Mouse (Mus musculus) liver, postnatal 0 days (tissue): ENCODE measurements around the gene Yif1b. TPM values are rescaled to one million over a fixed set of nuclear protein-coding genes. Genes with fewer than 3 reads are reported as not detected.
"Not testable (repeated sequence)": the region's sequence is repeated elsewhere in the genome, so short reads cannot be mapped to it uniquely, and the experiment has no call there.

Experiments
- ATAC-seq: fragments of 200-750 bp; cut with Nextera tagmentation; 2 replicates; pipeline ENCODE4 v1.8.0; 2017; ENCODE audit warnings: mild to moderate bottlenecking, moderate library complexity
- DNase-seq: peaks from one replicate; pipeline ENCODE4 v3.0.0-alpha.2; 2016
- H3K27ac ChIP-seq: fragments of 300-500 bp; sonication (generic); 2 replicates; pipeline ENCODE4 v1.5.1; 2014; ENCODE audit warnings: antibody characterized with exemption, moderate library complexity, mild to moderate bottlenecking, low read depth
- H3K27me3 ChIP-seq: fragments of 300-500 bp; sonication (generic); 2 replicates; pipeline ENCODE4 v1.6.1; 2014; ENCODE audit warnings: low read length, control low read depth, mixed read lengths; ENCODE audit not compliant: insufficient read depth
- H3K36me3 ChIP-seq: fragments of 300-500 bp; sonication (generic); replicated peaks from 2 replicates; pipeline ENCODE4 v1.6.1; 2014; ENCODE audit warnings: mild to moderate bottlenecking, control low read depth, low read length, moderate library complexity, mixed read lengths; ENCODE audit not compliant: insufficient read depth
- H3K4me1 ChIP-seq: fragments of 300-500 bp; sonication (generic); 2 replicates; pipeline ENCODE4 v1.6.1; 2014; ENCODE audit warnings: antibody characterized with exemption, mild to moderate bottlenecking, control low read depth; ENCODE audit not compliant: insufficient read depth
- H3K4me2 ChIP-seq: fragments of 300-500 bp; sonication (generic); 2 replicates; pipeline ENCODE4 v1.6.1; 2014; ENCODE audit warnings: low read depth, mild to moderate bottlenecking, low read length, moderate library complexity, mixed read lengths
- H3K4me3 ChIP-seq: fragments of 300-500 bp; sonication (generic); 2 replicates; pipeline ENCODE4 v1.5.1; 2014; ENCODE audit warnings: low read depth, low read length
- H3K9ac ChIP-seq: fragments of 300-500 bp; sonication (generic); replicated peaks from 2 replicates; pipeline ENCODE4 v1.6.1; 2014; ENCODE audit warnings: mild to moderate bottlenecking, moderate library complexity
- H3K9me3 ChIP-seq: fragments of 300-500 bp; sonication (generic); 2 replicates; pipeline ENCODE4 v1.6.1; 2016; ENCODE audit warnings: mild to moderate bottlenecking, control low read depth, low read length, mixed read lengths
- CTCF ChIP-seq: sonication (generic); IDR thresholded peaks from 2 replicates; pipeline ENCODE4 v1.5.1; 2016; ENCODE audit warnings: antibody characterized with exemption, low read depth
- EP300 ChIP-seq: IDR thresholded peaks from 2 replicates; pipeline ENCODE4 v1.6.1; 2016; ENCODE audit warnings: antibody characterized with exemption, low read depth, mild to moderate bottlenecking
- WGBS: fragments of 180-500 bp; shearing (Covaris S2); extraction: QIAGEN DNeasy Blood & Tissue Kit; methylation state at CpG from one replicate; pipeline ENCODE4 v1.1.7; 2014; ENCODE audit not compliant: insufficient replicate concordance; 5-methylcytosine and 5-hydroxymethylcytosine counted together
- polyA plus RNA-seq: library from polyadenylated mRNA; unstranded; fragments of >200 nt; fragmentation: Nextera tagmentation; extraction: Ambion mirVana; gene quantifications from 2 replicates; pipeline ENCODE4 v1.2.1, GENCODE M21; 2015

Gene Yif1b
- polyA plus RNA-seq: 45.0 and 46.8 TPM in 2 replicates

DNA sequence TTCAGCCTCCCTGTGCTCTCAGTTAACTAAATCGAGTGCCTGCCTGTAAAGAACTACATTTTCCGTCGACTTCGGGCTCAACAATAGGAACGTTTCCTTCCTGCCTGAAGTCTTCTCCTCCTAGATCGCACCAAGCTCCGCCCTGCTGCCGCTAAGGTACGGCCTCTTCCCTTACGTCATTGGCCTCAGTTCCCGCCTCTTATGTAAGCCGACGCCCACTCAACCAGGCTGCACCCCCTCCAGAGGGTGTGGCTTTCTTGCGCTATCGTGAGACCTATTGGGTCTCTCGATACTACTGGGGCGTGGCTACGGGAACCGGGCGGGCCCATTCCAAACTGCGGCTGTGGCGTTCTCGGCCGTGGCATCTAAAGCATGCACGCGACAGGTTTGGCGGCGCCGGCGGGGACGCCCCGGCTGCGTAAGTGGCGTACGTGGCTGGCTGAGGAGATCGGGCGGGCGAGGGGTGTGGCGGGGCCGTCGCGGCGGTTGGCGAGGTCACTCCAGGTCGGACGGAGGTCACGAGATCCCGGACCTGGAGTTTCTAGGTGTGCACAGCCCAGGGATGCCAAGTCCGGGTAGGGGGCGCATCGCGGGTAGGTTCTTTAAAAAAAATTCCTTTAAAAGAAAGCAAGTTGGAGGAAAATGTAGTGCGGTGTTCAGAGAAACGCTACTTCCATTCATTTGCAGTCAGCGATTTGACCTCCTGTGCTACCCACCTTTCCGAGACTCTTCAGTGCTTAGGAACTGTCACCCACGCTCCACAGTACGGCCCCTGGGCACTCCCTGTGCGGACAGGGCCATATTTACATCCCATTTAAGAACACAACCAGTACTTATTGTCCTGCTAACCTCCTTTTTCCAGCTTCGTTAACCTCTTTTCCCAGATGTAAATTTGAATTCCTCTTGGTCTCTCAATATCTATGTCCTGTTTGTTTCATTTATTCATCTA is at the start of gene Yif1b:
Yif1b (plus strand) TSS at position 311 of the 949 bp plus-strand sequence.
- H3K9me3 ChIP-seq: no peaks in the 10 kb centered on the region
- ATAC-seq: peak; percentile 98
- no peaks in the 10 kb centered on the region for H3K27me3 ChIP-seq
- peak within 1 kb of the TSS; percentile 83 for H3K4me2 ChIP-seq
- peak within 1 kb of the TSS; percentile 76 for H3K9ac ChIP-seq
- H3K4me3 ChIP-seq: peak within 1 kb of the TSS; percentile 64
- peak; percentile 99 for DNase-seq
- H3K4me1 ChIP-seq: peaks cover 16% of the 10 kb centered on the region
- TF ChIP-seq EP300 (peak; percentile 74), CTCF (peak; percentile 17; the same call in 1 of the 2 replicates)
- H3K27ac ChIP-seq: peak within 1 kb of the TSS; percentile 70
- WGBS: under 1% methylated on average over 60 of the region's 60 CpGs
- no peaks in the 10 kb centered on the region for H3K36me3 ChIP-seq

DNA sequence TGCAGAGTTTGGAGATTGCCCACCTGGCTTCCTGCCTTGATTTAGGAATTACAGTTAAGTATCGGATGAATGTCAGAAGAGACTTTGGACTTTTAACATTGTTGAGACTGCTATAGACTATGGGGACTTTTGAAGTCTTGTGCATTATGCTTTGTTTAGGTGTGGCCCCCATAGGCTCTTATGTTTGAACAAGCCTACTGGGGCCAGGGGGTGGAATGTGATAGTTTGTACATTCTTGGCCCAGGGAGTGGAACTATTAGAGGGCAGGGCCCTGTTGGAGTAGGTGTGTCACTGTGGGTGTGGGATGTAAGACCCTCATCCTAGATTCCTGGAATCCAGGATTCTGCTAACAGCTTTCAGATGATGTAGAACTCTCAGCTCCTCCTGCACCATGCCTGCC is 43.9 kb upstream of the Yif1b start:
- not testable (repeated sequence) for H3K4me2 ChIP-seq, H3K4me3 ChIP-seq, H3K36me3 ChIP-seq, H3K27ac ChIP-seq, DNase-seq, ATAC-seq, H3K9me3 ChIP-seq, H3K9ac ChIP-seq, H3K27me3 ChIP-seq, H3K4me1 ChIP-seq
- WGBS: 77% methylated on average over 1 of the region's 1 CpGs

DNA sequence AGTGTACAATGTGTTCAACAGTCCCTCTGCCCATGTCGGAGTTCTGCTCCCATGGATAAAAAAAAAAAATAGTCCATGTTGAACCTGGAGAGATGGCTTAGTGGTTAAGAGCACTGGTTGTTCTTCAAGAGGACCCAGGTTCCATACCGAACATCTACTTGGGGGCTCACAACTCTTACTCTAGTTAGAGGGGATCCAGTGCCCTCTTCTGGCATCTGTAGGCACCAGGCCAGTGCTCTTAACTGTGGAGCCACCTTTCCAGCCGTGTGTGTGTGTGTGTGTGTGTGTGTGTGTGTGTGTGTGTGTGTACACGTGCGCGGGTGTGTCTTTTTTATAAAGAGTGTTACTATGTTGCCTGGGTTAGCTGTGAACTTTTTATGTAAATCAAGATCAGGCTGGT is 35.6 kb upstream of the Yif1b start:
- Histone ChIP-seq H3K27ac (no peak overlapping the region), H3K4me2 (no peak overlapping the region), H3K27me3 (no peaks in the 10 kb centered on the region), H3K9me3 (no peaks in the 10 kb centered on the region), H3K4me3 (no peak overlapping the region), H3K9ac (no peak overlapping the region), H3K4me1 (no peaks in the 10 kb centered on the region), H3K36me3 (no peaks in the 10 kb centered on the region)
- 67% methylated on average over 6 of the region's 6 CpGs for WGBS
- DNase-seq: no peak
- TF ChIP-seq CTCF (0 out of 2 replicates have a peak, but pooled peaks have one; percentile 7), EP300 (no peak)
- no peak for ATAC-seq

DNA sequence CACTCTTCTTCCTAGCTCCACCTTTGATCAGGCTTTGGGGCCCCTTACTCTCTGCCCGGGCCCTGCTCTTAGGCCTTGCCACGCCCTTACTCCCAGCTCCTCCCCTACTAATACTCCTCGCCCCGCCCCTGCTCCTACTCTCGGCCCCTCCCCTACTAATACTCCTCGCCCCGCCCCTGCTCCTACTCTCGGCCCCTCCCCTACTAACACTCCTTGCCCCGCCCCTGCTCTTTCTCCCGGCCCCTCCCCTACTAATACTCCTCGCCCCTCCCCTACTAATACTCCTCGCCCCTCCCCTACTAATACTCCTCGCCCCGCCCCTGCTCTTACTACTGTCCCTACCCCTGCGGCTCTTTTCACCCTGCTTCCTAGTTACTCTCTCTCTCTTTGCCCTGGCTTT is 27.1 kb upstream of the Yif1b start:
- not testable (repeated sequence) for H3K4me1 ChIP-seq, H3K27me3 ChIP-seq, H3K36me3 ChIP-seq, H3K9me3 ChIP-seq, H3K9ac ChIP-seq
- Histone ChIP-seq H3K4me3 (peak overlapping the region; percentile 34; the same call in 1 of the 2 replicates), H3K27ac (peak overlapping the region; percentile 74), H3K4me2 (peak overlapping the region; percentile 61)
- DNase-seq (peak; percentile 53), ATAC-seq (peak; percentile 75)
- 17% methylated on average over 13 of the region's 15 CpGs for WGBS

DNA sequence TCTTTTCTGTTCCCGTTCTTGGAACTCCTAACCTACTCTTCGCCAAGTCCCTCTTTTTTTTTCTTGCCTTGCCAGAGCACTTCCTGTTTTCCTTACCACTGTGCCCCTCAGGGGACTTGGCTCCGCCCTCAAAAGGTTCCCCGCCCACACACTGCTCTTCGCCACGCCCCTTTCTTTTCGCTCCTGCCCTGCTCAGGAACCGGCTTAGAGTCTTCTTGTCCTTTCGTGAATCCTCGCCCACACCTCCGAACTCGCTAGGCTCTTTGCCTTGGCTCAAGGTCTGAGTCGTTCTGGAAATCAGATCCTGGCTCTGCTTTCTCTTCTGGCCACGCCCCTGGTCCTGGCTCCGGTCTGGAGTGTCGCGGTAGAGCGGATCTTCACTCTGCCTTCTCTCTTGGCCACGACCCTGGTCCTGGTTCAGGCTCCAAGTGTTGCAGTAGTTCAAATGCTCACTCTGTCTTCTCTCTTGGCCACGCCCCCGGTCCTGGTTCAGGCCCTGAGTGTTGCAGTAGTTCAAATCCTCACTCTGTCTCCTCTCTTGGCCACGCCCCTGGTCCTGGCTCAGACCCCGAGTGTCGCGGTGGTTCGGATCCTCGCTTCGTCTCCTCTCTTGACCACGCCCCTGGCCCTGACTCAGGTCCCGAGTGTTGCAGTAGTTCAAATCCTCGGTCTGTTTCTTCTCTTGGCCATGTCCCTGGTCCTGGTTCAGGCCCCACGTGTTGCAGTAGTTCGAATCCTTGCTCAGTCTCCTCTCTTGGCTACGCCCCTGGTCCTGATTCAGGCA is 26.5 kb upstream of the Yif1b start:
- peak; percentile 87 for ATAC-seq
- Histone ChIP-seq H3K36me3 (no peaks in the 10 kb centered on the region), H3K9me3 (peaks cover 8% of the 10 kb centered on the region), H3K4me3 (peak overlapping the region; percentile 34), H3K27ac (peak overlapping the region; percentile 74), H3K9ac (no peak overlapping the region), H3K27me3 (no peaks in the 10 kb centered on the region), H3K4me1 (peaks cover 4% of the 10 kb centered on the region; the same call in 1 of the 2 replicates), H3K4me2 (peak overlapping the region; percentile 61)
- DNase-seq: peak; percentile 84
- TF ChIP-seq EP300 (no peak), CTCF (no peak)
- 5% methylated on average over 34 of the region's 34 CpGs for WGBS

DNA sequence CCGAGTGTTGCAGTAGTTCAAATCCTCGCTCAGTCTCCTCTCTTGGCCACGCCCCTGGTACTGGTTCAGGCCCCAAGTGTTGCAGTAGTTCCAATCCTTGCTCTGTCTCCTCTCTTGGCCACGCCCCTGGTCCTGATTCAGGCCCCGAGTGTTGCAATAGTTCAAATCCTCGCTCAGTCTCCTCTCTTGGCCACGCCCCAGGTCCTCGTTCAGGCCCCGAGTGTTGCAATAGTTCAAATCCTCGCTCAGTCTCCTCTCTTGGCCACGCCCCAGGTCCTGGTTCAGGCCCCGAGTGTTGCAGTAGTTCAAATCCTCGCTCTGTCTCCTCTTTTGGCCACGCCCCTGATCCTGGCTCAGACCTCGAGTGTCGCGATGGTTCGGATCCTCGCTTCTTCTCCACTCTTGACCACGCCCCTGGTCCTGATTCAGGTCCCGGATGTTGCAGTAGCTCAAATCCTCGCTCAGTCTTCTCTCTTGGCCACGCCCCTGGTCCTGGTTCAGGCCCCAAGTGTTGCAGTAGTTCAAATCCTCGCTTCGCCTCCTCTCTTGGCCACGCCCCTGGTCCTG is 25.8 kb upstream of the Yif1b start:
- H3K27me3 ChIP-seq: no peaks in the 10 kb centered on the region
- peak overlapping the region; percentile 61 for H3K4me2 ChIP-seq
- ATAC-seq: no peak
- H3K9ac ChIP-seq: no peak overlapping the region
- WGBS: 26% methylated on average over 26 of the region's 26 CpGs
- DNase-seq: peak; percentile 51
- peaks cover 4% of the 10 kb centered on the region; the same call in 1 of the 2 replicates for H3K4me1 ChIP-seq
- H3K4me3 ChIP-seq: peak overlapping the region; percentile 34
- H3K36me3 ChIP-seq: no peaks in the 10 kb centered on the region
- peaks cover 11% of the 10 kb centered on the region for H3K9me3 ChIP-seq
- H3K27ac ChIP-seq: peak overlapping the region; percentile 74
- TF ChIP-seq EP300 (no peak), CTCF (no peak)

DNA sequence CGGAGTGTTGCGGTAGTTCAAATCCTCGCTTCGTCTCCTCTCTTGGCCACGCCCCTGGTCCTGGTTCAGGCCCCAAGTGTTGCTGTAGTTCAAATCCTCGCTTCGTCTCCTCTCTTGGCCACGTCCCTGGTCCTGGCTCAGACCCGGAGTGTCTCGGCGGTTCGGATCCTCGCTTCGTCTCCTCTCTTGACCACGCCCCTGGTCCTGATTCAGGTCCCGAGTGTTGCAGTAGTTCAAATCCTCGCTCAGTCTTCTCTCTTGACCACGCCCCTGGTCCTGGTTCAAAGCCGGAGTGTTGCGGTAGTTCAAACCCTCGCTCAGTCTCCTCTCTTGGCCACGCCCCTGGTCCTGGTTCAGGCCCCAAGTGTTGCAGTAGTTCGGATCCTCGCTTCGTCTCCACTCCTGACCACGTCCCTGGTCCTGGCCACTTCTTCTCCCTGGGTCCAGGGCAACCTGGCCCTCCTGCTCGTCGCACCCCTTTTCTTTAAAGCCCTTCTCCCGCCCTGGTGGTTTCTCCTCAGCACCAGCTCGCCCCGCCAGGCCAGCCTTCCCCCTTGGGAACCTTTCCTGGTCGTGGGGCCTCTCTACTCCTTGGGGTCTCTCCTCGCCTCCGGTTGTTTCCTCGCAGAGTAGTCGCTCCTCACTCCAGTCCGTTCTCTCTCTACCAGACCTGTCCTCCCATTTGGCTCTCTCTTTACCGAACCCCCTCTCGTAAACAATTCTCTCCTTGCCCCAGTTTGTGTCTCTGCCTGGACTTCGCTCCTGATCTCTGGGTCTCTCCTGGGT is 25.2 kb upstream of the Yif1b start:
- not testable (repeated sequence) for H3K27me3 ChIP-seq, H3K4me2 ChIP-seq

More for the DNA sequence above, 25.2 kb upstream of the Yif1b start:
- H3K4me1 ChIP-seq, H3K27ac ChIP-seq, H3K4me3 ChIP-seq, ATAC-seq, H3K36me3 ChIP-seq, DNase-seq, H3K9ac ChIP-seq: not testable (repeated sequence)
- WGBS: 46% methylated on average over 40 of the region's 40 CpGs
- H3K9me3 ChIP-seq: peaks cover 13% of the 10 kb centered on the region
